Mouse (Mus musculus) liver, embryonic 14.5 days (tissue): ENCODE results near the gene Clstn3. TPM values are rescaled to one million over a fixed set of nuclear protein-coding genes. Genes with fewer than 3 reads are reported as not detected.

Source experiments
- ATAC-seq: fragments of 200-750 bp; cut with Nextera tagmentation; 2 replicates; pipeline ENCODE4 v1.8.0; 2017; ENCODE audit warnings: moderate number of reproducible peaks, mild to moderate bottlenecking, moderate library complexity; ENCODE audit not compliant: insufficient read depth
- DNase-seq, 3 experiments: peaks; one replicate each; pipeline ENCODE4 v3.0.0-alpha.2; 2012 to 2013; ENCODE audit warnings: low read depth in 3 of 3, low spot score in 3 of 3
- H3K27ac ChIP-seq: fragments of 300-500 bp; sonication (generic); 2 replicates; pipeline ENCODE4 v1.5.1; 2014; ENCODE audit warnings: moderate library complexity, mild to moderate bottlenecking, control low read depth, inconsistent platforms
- H3K27me3 ChIP-seq: fragments of 300-500 bp; sonication (generic); 2 replicates; pipeline ENCODE4 v1.6.1; 2014; ENCODE audit warnings: mild to moderate bottlenecking, low read length, moderate library complexity; ENCODE audit not compliant: control insufficient read depth, insufficient read depth
- H3K36me3 ChIP-seq: fragments of 300-500 bp; sonication (generic); replicated peaks from 2 replicates; pipeline ENCODE4 v1.6.1; 2014; ENCODE audit warnings: low read depth; ENCODE audit not compliant: control insufficient read depth, insufficient read depth
- H3K4me1 ChIP-seq, 2 experiments: fragments of 200-500 bp in 1 of 2; fragments of 300-500 bp in 1 of 2; sonication (generic) in 1 of 2; replicated peaks; 2 replicates each; pipeline ENCODE4 v1.6.1; 2012 to 2014; ENCODE audit warnings: antibody characterized with exemption in 1 of 2, inconsistent platforms in 1 of 2, low read length in 1 of 2; ENCODE audit not compliant: control insufficient read depth in 2 of 2, insufficient read depth in 2 of 2
- H3K4me2 ChIP-seq: fragments of 300-500 bp; sonication (generic); 2 replicates; pipeline ENCODE4 v1.6.1; 2014; ENCODE audit warnings: low read depth, mild to moderate bottlenecking, control low read depth, moderate library complexity
- H3K4me3 ChIP-seq, 2 experiments: fragments of 200-500 bp in 1 of 2; fragments of 300-500 bp in 1 of 2; sonication (generic) in 1 of 2; 2 replicates each; pipeline ENCODE4 v1.5.1; 2012 to 2014; ENCODE audit warnings: low read depth in 2 of 2, low read length in 2 of 2, mild to moderate bottlenecking in 2 of 2, control low read depth in 1 of 2, inconsistent platforms in 1 of 2, moderate library complexity in 1 of 2; ENCODE audit not compliant: insufficient read depth in 1 of 2
- H3K9ac ChIP-seq: fragments of 300-500 bp; sonication (generic); replicated peaks from 2 replicates; pipeline ENCODE4 v1.6.1; 2014; ENCODE audit warnings: mild to moderate bottlenecking, control low read depth, moderate library complexity
- H3K9me3 ChIP-seq: fragments of 300-500 bp; sonication (generic); 2 replicates; pipeline ENCODE4 v1.6.1; 2016; ENCODE audit warnings: low read length, mixed read lengths; ENCODE audit not compliant: control insufficient read depth
- CTCF ChIP-seq: IDR thresholded peaks from 2 replicates; pipeline ENCODE4 v1.5.1; 2016; ENCODE audit warnings: antibody characterized with exemption, low read depth, control low read depth
- EP300 ChIP-seq: IDR thresholded peaks from 2 replicates; pipeline ENCODE4 v1.6.1; 2016; ENCODE audit warnings: antibody characterized with exemption, low read depth
- WGBS: fragments of 180-500 bp; shearing (Covaris S2); extraction: QIAGEN DNeasy Blood & Tissue Kit; methylation state at CpG from one replicate; pipeline ENCODE4 v1.1.7; 2014; ENCODE audit not compliant: insufficient replicate concordance; 5-methylcytosine and 5-hydroxymethylcytosine counted together
- polyA plus RNA-seq, 2 experiments: library from polyadenylated mRNA; depleted of rRNA in 1 of 2; stranded (reverse) in 1 of 2; unstranded in 1 of 2; fragments of >200 nt; fragmentation: Nextera tagmentation in 1 of 2; extraction: Ambion mirVana in 1 of 2; gene quantifications; 2 replicates each; pipeline versions ENCODE4 v1.2.1 to v1.2.3; 2012 to 2014

The Clstn3 gene
- polyA plus RNA-seq, 2 experiments = 1.7 to 2.5 TPM

DNA sequence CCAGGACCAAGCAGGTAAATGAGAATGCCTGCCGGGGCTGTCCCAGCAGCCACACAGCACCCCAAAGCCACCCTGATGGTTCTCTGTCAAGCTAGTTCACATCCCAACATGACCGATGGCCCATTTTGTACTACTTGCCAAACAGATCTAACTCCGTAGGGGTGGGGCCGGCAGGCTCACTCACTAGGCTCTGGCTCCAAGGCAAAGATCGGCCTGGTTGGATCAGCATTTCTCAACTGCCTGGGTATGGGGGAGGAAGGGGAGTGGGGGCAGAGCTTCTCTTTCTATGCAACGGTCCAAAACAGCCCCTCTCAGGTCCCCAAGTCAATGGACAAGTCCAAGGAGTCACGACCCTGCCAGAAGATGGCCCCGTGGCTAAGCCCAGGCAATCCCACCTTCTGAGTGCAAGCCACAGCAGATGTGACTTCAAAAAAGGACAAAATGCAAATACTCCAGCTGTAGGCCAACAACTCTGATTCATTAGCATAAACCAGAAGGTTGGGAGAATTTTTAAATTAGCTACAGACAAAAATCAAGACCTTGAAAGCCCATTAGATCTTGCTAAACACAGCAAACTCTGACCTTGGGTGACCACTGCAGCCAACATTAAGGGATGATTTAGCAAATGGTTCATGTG lies 30.8 kb downstream of the Clstn3 start:
- Histone ChIP-seq H3K27me3 (no peaks in the 10 kb centered on the region), H3K4me2 (no peak overlapping the region), H3K4me1 (no peaks in the 10 kb centered on the region), H3K4me3 (no peak overlapping the region), H3K27ac (no peak overlapping the region), H3K36me3 (no peaks in the 10 kb centered on the region), H3K9me3 (no peaks in the 10 kb centered on the region), H3K9ac (no peak overlapping the region)
- ATAC-seq (no peak), DNase-seq (no peak)
- WGBS = 76% methylated on average over 8 of the region's 8 CpGs
- TF ChIP-seq CTCF (no peak), EP300 (no peak)

DNA sequence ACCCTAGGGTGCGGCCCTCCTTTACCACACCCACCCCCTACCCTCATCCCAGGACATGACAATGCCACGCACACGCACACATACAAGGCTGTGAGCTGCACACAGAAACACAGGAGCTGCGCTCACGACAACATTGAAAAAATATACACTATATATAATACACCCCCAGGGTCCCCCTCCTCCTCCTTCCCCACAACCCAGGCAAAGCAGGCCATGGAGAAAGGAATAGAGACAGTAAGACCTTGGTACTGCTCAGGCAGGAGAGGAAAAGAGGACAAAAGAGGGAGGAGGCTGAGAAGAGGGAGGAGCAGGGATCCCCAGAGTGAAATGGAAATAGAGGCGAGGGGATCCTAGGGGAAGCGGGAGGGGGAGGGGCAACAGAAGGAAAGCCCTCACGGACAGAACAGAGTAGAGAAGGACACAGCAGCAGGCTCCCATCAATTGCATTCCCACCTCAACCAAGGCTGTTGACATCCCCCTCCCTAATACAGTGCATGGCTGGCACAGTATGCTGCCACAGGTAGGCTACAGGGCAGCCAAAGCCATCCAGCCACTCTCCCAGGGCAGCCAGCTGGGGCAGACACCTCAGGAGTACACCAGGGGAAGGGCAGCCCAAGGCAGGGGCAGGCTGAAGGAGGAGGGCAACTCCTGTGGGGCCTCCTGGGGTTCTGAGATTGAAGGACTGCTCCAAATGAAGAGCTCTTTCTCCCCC lies 33.7 kb downstream of the Clstn3 start:
- H3K4me1 ChIP-seq = peaks cover 0 to under 1% of the 10 kb centered on the region in 2 experiments; a peak in 2 of 4 replicates
- H3K9me3 ChIP-seq = no peaks in the 10 kb centered on the region
- 69% methylated on average over 8 of the region's 8 CpGs for WGBS
- no peak overlapping the region for H3K4me3 ChIP-seq
- H3K27ac ChIP-seq = no peak overlapping the region
- H3K4me2 ChIP-seq = no peak overlapping the region
- H3K27me3 ChIP-seq = no peaks in the 10 kb centered on the region
- H3K36me3 ChIP-seq = no peaks in the 10 kb centered on the region
- H3K9ac ChIP-seq = no peak overlapping the region
- no peak for TF ChIP-seq EP300
- no peak for TF ChIP-seq CTCF
- DNase-seq = no peak
- ATAC-seq = no peak

DNA sequence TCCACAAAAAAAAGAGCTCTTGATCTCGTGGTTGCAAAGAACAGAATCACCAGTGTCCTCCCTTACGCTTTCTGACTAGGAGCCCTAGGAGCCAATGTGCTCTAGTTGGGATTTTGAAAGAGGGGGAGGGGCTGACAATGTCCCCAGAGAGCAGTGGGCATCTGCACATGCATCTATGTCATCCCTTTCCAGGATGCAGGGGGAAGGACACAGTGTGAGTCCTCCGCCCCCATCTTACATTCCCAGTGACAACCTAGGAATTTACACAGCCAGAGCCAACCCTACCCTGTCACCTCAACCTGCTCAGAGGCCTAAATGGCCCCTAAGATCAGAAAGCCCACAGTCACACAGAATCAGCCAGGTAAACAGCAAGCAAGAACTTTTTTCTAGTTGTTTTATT lies 34.2 kb downstream of the Clstn3 start:
- Histone ChIP-seq H3K36me3 (no peaks in the 10 kb centered on the region), H3K4me2 (no peak overlapping the region), H3K27me3 (no peaks in the 10 kb centered on the region), H3K4me3 (no peak overlapping the region), H3K4me1 (peaks cover 0 to 6% of the 10 kb centered on the region in 2 experiments; a peak in 2 of 4 replicates), H3K27ac (no peak overlapping the region), H3K9me3 (no peaks in the 10 kb centered on the region), H3K9ac (no peak overlapping the region)
- 68% methylated on average over 3 of the region's 3 CpGs for WGBS
- no peak for TF ChIP-seq CTCF
- DNase-seq = no peak
- ATAC-seq = no peak

- no peak overlapping the region for H3K4me3 ChIP-seq
- no peak for DNase-seq
Measured at GRCm38 (mm10) chr6:124427791-124428576, 36.6 kb downstream of the Clstn3 start.

DNA sequence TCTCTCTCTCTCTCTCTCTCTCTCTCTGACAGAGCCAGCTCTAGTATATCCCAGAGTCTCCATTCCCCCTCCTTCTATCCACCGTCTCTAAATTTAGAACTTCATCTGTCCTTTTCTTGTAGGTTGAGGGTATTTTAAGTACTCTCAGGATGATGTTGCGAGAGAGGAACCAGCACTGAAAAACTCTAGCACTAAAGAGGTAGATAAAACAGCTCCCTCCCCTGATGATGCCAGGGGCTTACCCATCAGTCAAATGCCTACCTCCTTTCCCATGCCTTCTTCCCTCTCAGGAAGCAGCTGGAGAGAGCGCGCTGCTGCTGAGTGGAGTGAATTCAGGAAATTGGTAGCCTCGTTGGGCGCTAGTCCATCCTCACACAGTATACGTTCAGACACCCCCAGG lies 37.3 kb downstream of the Clstn3 start:
- TF ChIP-seq CTCF (no peak), EP300 (no peak)

More at GRCm38 (mm10) chr6:124427791-124428576, 36.6 kb downstream of the Clstn3 start:
- WGBS = 52% methylated on average over 6 of the region's 6 CpGs
- H3K4me1 ChIP-seq = peaks cover 13 to 20% of the 10 kb centered on the region in 2 experiments
- H3K9me3 ChIP-seq = no peaks in the 10 kb centered on the region
- H3K27me3 ChIP-seq = no peaks in the 10 kb centered on the region
- no peak for ATAC-seq
- no peak overlapping the region for H3K4me2 ChIP-seq
- no peak overlapping the region for H3K9ac ChIP-seq
- TF ChIP-seq CTCF = no peak
- H3K27ac ChIP-seq = no peak overlapping the region
- no peaks in the 10 kb centered on the region for H3K36me3 ChIP-seq

More for the DNA sequence above, 37.3 kb downstream of the Clstn3 start:
- no peaks in the 10 kb centered on the region for H3K36me3 ChIP-seq
- no peaks in the 10 kb centered on the region for H3K9me3 ChIP-seq
- H3K4me1 ChIP-seq = peaks cover 13 to 20% of the 10 kb centered on the region in 2 experiments
- no peak for ATAC-seq
- no peak overlapping the region for H3K27ac ChIP-seq
- H3K27me3 ChIP-seq = no peaks in the 10 kb centered on the region
- DNase-seq = no peak
- 59% methylated on average over 7 of the region's 7 CpGs for WGBS
- H3K4me2 ChIP-seq = no peak overlapping the region
- H3K9ac ChIP-seq = no peak overlapping the region
- no peak overlapping the region for H3K4me3 ChIP-seq
